Mouse (Mus musculus) CD8-positive naive resting alpha-beta T cell, adult 2 months (primary cell): ENCODE data around the gene Rock2.
A peak's percentile ranks its signal among the peaks of the same experiment; 100 is the strongest.

Experiments used
- DNase-seq, 2 experiments: peaks; one replicate each; pipeline ENCODE4 v3.0.0; 2022; ENCODE audit warnings: low read depth in 2 of 2, low spot score in 2 of 2

Rock2 gene

DNA sequence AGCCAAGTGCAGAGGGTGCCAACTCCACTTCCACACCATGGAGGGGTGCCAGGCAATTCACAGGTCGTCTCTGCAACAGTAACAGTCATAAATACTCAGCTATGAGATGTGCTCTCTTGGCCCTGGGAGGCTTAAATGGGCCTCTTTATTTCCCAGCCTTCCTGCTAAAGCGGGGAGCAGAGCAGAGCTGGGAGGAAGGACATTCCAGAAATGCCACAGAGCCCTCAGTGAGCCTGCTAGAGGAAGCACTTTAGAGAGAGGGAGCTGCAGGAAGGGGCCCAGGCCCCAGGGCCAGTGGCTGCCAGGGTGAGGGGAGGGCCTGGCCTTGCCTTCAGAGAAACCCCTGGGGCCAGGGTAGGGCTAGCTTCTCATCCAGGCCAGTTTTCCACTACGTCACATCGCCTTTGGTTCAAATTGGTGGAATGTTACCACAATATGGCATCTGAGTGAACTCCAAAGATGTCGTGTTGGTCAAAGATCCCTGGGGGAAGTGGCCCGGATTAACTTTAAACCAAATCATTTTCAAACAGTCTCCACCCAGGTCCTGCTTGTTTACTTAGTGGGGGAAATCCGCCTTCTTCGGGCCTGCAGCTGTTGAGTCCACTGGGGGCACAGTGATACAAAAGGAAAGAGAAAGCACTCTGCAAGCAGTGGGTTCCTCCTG, 24.2 kb upstream of the Rock2 start:
- no peak for DNase-seq

DNA sequence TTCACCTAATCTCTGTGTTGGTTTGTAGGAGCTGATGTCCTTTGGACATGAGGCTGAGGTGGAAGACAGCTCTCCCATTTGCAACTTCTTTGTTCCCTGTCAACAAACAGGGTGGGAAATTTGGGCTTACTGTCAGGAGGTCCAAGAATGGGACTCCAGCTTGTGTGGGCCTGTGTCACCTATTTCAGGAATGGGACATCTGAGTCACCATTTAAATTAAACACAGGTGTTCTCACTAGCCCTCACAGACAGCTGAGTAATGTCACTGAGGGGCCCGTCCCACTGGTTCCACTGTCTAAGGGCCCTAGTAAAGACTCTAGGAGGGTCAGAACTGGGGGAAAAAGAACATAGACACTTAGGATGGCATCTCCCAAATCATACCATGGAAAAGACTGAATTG, 22.7 kb upstream of the Rock2 start:
- no peak for DNase-seq

- DNase-seq, result no peak
Measured at GRCm38 (mm10) chr12:16872926-16873464, 21.7 kb upstream of the Rock2 start.

- DNase-seq, result no peak
Measured at GRCm38 (mm10) chr12:16873549-16873948, 21.1 kb upstream of the Rock2 start.

- peak; percentile 39 to 55 for DNase-seq
Measured at GRCm38 (mm10) chr12:16874086-16874485, 20.6 kb upstream of the Rock2 start.

- DNase-seq, result no peak
Measured at GRCm38 (mm10) chr12:16875269-16875668, 19.4 kb upstream of the Rock2 start.

- DNase-seq, result no peak
Measured at GRCm38 (mm10) chr12:16875678-16876077, 19.0 kb upstream of the Rock2 start.

- DNase-seq, result no peak
Measured at GRCm38 (mm10) chr12:16876667-16877066, 18.0 kb upstream of the Rock2 start.

DNA sequence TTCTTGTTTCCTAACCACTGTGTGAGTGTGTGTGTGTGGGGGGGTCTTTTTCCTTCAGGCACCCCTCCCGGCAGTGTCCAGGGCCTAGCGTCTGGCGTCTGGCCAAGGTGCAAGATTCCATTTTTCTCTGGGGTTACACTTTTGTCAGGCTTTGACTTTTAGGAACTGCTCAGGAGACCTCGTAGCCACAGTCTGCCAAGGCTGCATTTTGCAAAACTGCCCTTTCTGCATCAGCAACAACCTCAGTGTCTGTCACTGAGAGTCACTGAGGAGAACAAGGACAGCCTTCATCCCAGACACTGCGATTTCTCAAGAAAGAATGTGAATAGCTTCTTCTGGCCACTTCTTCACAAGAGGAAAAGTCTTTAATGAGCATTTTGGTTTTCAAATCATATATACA, 17.6 kb upstream of the Rock2 start:
- no peak for DNase-seq

DNA sequence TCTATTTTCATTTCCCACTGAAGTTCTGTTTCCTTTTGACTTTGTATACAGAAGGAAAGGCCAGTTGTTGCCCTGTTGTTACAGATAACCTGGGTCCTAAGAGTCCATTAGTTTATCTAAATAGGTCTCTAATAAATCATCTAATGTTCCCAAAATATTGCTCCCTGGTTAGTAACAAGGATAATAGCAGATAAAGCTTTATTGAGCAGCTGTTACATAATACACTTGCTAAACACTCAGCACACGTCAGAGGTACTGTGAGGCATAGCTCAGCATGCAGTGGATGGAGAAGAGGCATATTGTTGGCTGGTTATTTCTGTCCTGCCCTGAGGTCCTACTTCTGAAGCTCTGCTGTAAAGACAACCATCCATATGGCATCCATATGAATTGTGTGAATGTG, 17.0 kb upstream of the Rock2 start:
- no peak for DNase-seq

- DNase-seq, result no peak
Measured at GRCm38 (mm10) chr12:16879369-16879768, 15.3 kb upstream of the Rock2 start.

DNA sequence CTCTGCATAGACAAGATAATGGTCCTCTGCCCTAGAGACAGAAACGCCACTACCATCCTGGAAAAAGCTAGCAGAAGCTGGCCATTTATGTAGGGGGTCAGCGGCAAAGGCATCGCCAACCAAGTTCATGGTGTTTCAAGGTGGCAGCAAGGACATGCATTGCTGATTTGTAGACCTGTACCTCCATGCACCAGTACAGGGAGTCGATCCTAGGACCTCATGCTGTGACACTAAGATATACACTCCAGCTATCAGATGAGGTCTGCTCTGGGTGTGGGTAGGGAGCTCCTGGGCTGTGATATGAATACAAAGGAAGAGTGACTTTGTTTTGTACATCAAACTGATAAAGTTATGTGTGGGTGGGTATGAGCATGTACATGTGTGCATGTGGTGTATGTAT, 14.6 kb upstream of the Rock2 start:
- DNase-seq, result no peak

DNA sequence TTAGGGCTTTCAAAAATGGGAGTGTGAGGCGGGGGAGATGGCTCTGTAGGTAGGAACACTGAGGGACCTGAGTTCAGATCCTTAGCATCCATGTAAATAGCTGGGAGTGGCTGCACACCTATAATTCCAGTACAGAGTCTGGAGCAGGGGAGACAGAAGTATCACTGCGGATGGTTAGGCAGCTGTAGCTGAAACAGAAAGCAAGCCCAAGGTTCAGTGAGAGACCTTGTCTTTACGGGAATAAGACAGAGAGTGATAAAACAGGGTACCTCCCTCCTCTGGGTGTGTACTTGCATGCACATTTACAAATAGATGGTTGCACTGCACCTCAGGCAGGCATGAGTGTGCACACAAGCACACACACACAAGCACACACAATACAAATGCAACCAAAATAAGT, 12.3 kb upstream of the Rock2 start:
- no peak for DNase-seq

- DNase-seq, result no peak
Measured at GRCm38 (mm10) chr12:16883111-16883510, 11.6 kb upstream of the Rock2 start.

GRCm38 (mm10) chr12:16884534-16884933, 10.2 kb upstream of the Rock2 start:
- no peak for DNase-seq

- no peak for DNase-seq
Measured at GRCm38 (mm10) chr12:16886354-16886753, 8.3 kb upstream of the Rock2 start.

DNA sequence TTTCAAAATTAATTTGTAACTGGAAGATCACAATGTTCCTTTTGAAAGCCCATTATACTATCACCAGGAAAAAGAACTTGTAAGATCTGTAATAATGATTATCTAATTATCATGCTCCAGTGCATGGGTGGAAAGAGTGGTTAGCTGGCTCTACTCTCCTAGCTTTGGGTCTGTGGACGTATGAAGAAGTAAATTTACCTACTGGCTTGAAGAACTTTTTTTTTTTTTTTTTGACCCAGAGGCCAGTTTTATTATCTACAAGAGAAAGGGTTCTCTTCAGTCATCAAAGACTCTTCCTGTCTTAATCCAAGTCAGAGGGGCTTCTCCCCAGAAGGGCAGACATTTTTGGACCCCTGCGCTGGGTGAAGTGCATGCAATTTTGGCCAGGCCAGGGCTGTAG, 1.7 kb upstream of the Rock2 start:
- no peak for DNase-seq

- no peak for DNase-seq
Measured at GRCm38 (mm10) chr12:16893656-16894395, 869 bp upstream of the Rock2 start.

DNA sequence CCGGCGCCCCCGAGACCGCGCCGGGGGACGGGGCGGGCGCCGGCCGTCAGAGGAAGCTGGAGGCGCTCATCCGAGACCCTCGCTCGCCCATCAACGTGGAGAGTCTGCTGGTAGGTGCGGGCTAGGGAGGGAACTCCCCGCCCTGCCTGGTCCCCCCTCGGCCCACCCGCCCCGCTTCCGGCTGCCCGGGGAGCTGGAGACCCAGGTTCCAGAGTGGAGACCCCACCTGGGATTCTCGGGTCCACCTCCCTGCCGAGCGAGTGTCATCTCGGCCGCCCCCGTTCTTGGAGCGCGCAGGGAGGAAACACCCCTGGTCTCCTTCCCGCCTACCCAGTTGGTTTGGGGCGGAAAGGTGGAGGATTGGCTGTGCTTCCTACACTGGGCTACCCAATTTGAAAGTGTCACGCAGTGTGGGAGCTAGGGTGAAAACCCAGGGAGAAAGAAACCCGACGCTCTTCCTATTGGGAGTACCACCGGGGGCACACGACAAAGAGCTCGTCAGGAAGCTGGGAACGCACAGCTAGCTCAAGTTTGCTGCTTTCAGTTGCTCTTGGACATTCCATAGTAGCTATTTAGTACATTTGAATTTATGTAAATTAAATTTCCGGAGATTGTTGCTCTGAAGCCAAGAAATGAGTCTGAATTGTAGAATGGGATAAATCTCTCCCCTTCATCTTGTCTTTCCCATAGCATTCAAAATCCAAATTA, 680 bp downstream of the Rock2 start:
- DNase-seq, result peak; percentile 30 to 34

DNA sequence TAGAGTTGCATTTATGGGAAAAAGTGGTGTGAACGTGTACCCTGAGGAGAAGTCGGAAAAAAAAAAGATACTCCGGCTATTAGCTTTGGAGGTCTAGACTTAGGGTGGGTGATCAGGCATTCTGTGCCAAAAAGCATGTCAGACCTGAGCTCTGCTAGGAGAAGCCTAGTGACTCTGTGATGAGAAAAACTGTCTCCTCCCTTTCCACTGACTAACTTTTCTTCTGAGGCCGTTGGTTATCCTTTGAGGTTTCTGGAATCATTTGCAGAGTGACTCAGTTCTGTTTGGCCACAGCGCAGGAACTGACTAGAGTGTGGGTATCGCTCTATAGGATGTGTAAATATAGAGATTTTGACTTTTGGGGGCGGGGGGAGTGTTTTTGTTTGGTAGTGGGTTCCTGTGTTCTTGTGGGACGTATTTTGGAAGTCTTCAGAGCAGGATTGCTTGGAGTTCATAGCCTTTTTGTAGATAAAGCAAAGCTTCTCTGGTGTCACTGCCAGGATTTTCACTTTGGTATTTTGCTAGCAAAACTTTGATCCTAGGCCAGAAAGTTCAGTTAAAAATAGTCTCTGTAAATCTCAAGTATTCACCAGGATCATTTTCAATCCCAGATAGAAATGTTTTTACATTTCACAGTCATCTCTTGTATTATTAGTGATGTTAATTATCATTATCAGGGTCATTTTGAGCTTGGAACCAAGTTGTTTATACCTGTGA, 1.5 kb downstream of the Rock2 start:
- no peak for DNase-seq

- DNase-seq, result no peak
Measured at GRCm38 (mm10) chr12:16897225-16897624, 2.5 kb downstream of the Rock2 start.
